ENCODE assay signal across 9 mouse cellular contexts in the genomic region with DNA sequence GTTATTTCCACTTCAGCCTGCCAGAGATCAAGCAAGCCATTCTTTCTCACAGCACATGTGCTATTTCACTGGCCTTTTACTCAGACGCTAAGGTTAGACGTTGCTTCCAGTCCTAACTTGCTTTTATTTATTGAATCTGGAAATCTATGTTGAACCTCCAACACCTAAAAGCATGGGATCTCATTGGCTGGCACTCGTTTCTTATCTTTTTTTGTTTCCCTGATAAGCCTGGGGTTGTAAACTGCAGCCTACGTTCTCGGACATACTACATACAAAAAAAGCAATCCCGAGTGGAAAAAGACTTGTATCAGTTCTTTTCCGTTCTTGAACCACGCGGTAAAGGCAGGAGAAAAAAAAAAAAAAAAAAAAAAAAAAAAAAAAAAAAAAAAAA. TPM values are rescaled to one million over a fixed set of nuclear protein-coding genes. Genes with fewer than 3 reads are reported as not detected.
DNase-seq lines count a peak whose midpoint lies in the region; ATAC-seq and TF ChIP-seq lines count a peak whose summit lies in the region.
"Had no signal": no experiment of that assay in that cellular context is flagged by ENCODE, and none has a peak within 500 bp of the region (broad histone marks: within the 10 kb centered on the region; RNA-seq: fewer than 3 reads in every experiment).

No protein-coding gene starts in this region.

- peak overlapping the region; percentile 86 for H3K4me2 ChIP-seq in heart, embryonic 12.5 days
- peak overlapping the region; percentile 63 for H3K4me2 ChIP-seq in midbrain, embryonic 12.5 days (replicated peaks)

- no peak for DNase-seq in heart, adult 18-20 months
- DNase-seq in hindbrain, embryonic 10.5 days (ENCODE audit: low spot score), result no peak
- no peak for DNase-seq in spleen, postnatal 14 days (ENCODE audit: low spot score in 2 of 2)
- DNase-seq in cerebellum, adult 2 months, result no peak
- no peak for DNase-seq in adrenal gland, adult 2 months
- DNase-seq: kidney, adult 18-20 months had no signal

- H3K9ac ChIP-seq in heart, embryonic 12.5 days, result peak overlapping the region; percentile 61
- peak overlapping the region; percentile 49 for H3K9ac ChIP-seq in midbrain, embryonic 12.5 days (replicated peaks)

- ATAC-seq in heart, embryonic 12.5 days (ENCODE audit: insufficient number of reproducible peaks, low FRiP score), result no peak
- ATAC-seq in midbrain, embryonic 12.5 days (ENCODE audit: low FRiP score, low read depth), result no peak

- WGBS in heart, embryonic 12.5 days, result 1% methylated on average over 9 of the region's 9 CpGs
- 11% methylated on average over 9 of the region's 9 CpGs for WGBS in hindbrain, embryonic 10.5 days
- 6% methylated on average over 9 of the region's 9 CpGs for WGBS in midbrain, embryonic 12.5 days
- 3% methylated on average over 9 of the region's 9 CpGs for WGBS in cerebellum, adult 2 months

- TF ChIP-seq POLR2A in bone marrow macrophage, adult 2 months (IDR thresholded peaks at IDR 0.05; ENCODE audit: borderline replicate concordance, low read depth, low read length), result no peak
- TF ChIP-seq POLR2A in cerebellum, adult 2 months (IDR thresholded peaks at IDR 0.05; ENCODE audit: borderline replicate concordance, insufficient read depth, low read length), result no peak

- no peak overlapping the region for H3K27ac ChIP-seq in heart, embryonic 12.5 days (ENCODE audit: poor library complexity, severe bottlenecking)
- H3K27ac ChIP-seq in bone marrow macrophage, adult 2 months (ENCODE audit: insufficient read depth, low read depth, low read length), result no peak overlapping the region
- H3K27ac ChIP-seq in hindbrain, embryonic 10.5 days, result peak overlapping the region; percentile 98
- no peak overlapping the region; the same call in 1 of the 2 replicates for H3K27ac ChIP-seq in midbrain, embryonic 12.5 days (replicated peaks)
- no peak overlapping the region for H3K27ac ChIP-seq in cerebellum, adult 2 months (ENCODE audit: insufficient read depth, low read length)

- no peaks in the 10 kb centered on the region for H3K27me3 ChIP-seq in heart, embryonic 12.5 days (replicated peaks)
- H3K27me3 ChIP-seq in hindbrain, embryonic 10.5 days (ENCODE audit: insufficient read depth, poor library complexity, severe bottlenecking), result no peaks in the 10 kb centered on the region
- peaks cover 7% of the 10 kb centered on the region; the same call in 1 of the 2 replicates for H3K27me3 ChIP-seq in midbrain, embryonic 12.5 days
- H3K27me3 ChIP-seq in cerebellum, adult 2 months (ENCODE audit: control insufficient read depth, insufficient read depth, low read length), result no peaks in the 10 kb centered on the region

- H3K36me3 ChIP-seq in heart, embryonic 12.5 days, result peaks cover 10% of the 10 kb centered on the region; the same call in 1 of the 2 replicates
- H3K36me3 ChIP-seq in hindbrain, embryonic 10.5 days, result peaks cover 34% of the 10 kb centered on the region
- peaks cover 12% of the 10 kb centered on the region; the same call in 1 of the 2 replicates for H3K36me3 ChIP-seq in midbrain, embryonic 12.5 days

- H3K9me3 ChIP-seq in heart, embryonic 12.5 days (replicated peaks), result peaks cover 10% of the 10 kb centered on the region
- H3K9me3 ChIP-seq in hindbrain, embryonic 10.5 days, result peaks cover 13% of the 10 kb centered on the region
- 0 out of 2 replicates have a peak, but pooled peaks cover 3% of the 10 kb centered on the region for H3K9me3 ChIP-seq in midbrain, embryonic 12.5 days

- TF ChIP-seq CTCF in bone marrow macrophage, adult 2 months (IDR thresholded peaks at IDR 0.05; ENCODE audit: low read depth, low read length), result no peak
- TF ChIP-seq CTCF in cerebellum, adult 2 months (IDR thresholded peaks at IDR 0.05; ENCODE audit: borderline replicate concordance, insufficient read depth, low read depth, low read length), result no peak

- H3K4me3 ChIP-seq in heart, embryonic 12.5 days, result peak overlapping the region; percentile 99
- peak overlapping the region; percentile 71 for H3K4me3 ChIP-seq in bone marrow macrophage, adult 2 months (ENCODE audit: insufficient read depth, low read length)
- H3K4me3 ChIP-seq in hindbrain, embryonic 10.5 days, result peak overlapping the region; percentile 92
- H3K4me3 ChIP-seq in midbrain, embryonic 12.5 days, result peak overlapping the region; percentile 88
- H3K4me3 ChIP-seq in cerebellum, adult 2 months (replicated peaks; ENCODE audit: insufficient read depth, low read depth, low read length), result no peak overlapping the region

- H3K4me1 ChIP-seq in heart, embryonic 12.5 days (replicated peaks), result peaks cover 9% of the 10 kb centered on the region; the same call in 1 of the 2 replicates
- H3K4me1 ChIP-seq in bone marrow macrophage, adult 2 months (ENCODE audit: control insufficient read depth, insufficient read depth, low read length), result peaks cover 4% of the 10 kb centered on the region
- H3K4me1 ChIP-seq in hindbrain, embryonic 10.5 days (replicated peaks), result peaks cover 19% of the 10 kb centered on the region
- H3K4me1 ChIP-seq in midbrain, embryonic 12.5 days, result peaks cover 10% of the 10 kb centered on the region; the same call in 1 of the 2 replicates
- no peaks in the 10 kb centered on the region for H3K4me1 ChIP-seq in cerebellum, adult 2 months (ENCODE audit: control insufficient read depth, insufficient read depth, low read length)

RNA-seq across cellular contexts. Expression of gene Rnf219, which starts 1.0 kb away (rescaled TPM):
- polyA plus RNA-seq in heart, embryonic 12.5 days (2016; fragmentation: Nextera tagmentation; extraction: Ambion mirVana), result 17.7 and 21.4 TPM in 2 replicates
- total RNA-seq in heart, adult 18-20 months (2021), result 1 to 10 TPM; 5.2 to 5.7 TPM
- polyA plus RNA-seq in bone marrow macrophage, adult 2 months (2012; ENCODE audit: insufficient read depth, insufficient read length, missing spikeins), result 6.5 and 8.6 TPM in 2 replicates
- 31.5 and 46.8 TPM in 2 replicates for polyA plus RNA-seq in hindbrain, embryonic 10.5 days (2016; fragmentation: Nextera tagmentation; extraction: Ambion mirVana)
- 36.0 and 39.6 TPM in 2 replicates for polyA plus RNA-seq in midbrain, embryonic 12.5 days (2016; fragmentation: Nextera tagmentation; extraction: Ambion mirVana)
- 6.3 and 6.4 TPM in 2 replicates for polyA plus RNA-seq in cerebellum, adult 2 months (2012; rRNA removed)
- total RNA-seq in adrenal gland, adult 2 months (2021), result 1 to 10 TPM; 6.1 to 8.0 TPM
- polyA plus RNA-seq in adrenal gland, adult 2 months (2012; rRNA removed), result 0.85 and 1.5 TPM in 2 replicates

RNA-seq across cellular contexts. Expression of gene Pou4f1, which starts 53.7 kb away (rescaled TPM):
- polyA plus RNA-seq in heart, embryonic 12.5 days (2016; fragmentation: Nextera tagmentation; extraction: Ambion mirVana), result 0.08 TPM in 1 of 2 replicates, not detected in the other
- total RNA-seq in heart, adult 18-20 months (2021), result under 1 TPM; 0.10 to 0.13 TPM
- polyA plus RNA-seq in bone marrow macrophage, adult 2 months (2012; ENCODE audit: insufficient read depth, insufficient read length, missing spikeins), result not detected in 2 replicates
- polyA plus RNA-seq in hindbrain, embryonic 10.5 days (2016; fragmentation: Nextera tagmentation; extraction: Ambion mirVana), result 26.6 and 40.7 TPM in 2 replicates
- 99.6 and 113 TPM in 2 replicates for polyA plus RNA-seq in midbrain, embryonic 12.5 days (2016; fragmentation: Nextera tagmentation; extraction: Ambion mirVana)
- 0.61 and 1.8 TPM in 2 replicates for polyA plus RNA-seq in cerebellum, adult 2 months (2012; rRNA removed)
- under 1 TPM; 0.10 to 0.23 TPM for total RNA-seq in adrenal gland, adult 2 months (2021)
- 0.16 and 0.37 TPM in 2 replicates for polyA plus RNA-seq in adrenal gland, adult 2 months (2012; rRNA removed)
